Mouse (Mus musculus): Measurements from ENCODE around the gene Nags. TPM values are rescaled to one million over a fixed set of nuclear protein-coding genes. Genes with fewer than 3 reads are reported as not detected.
A peak's percentile ranks its signal among the peaks of the same experiment; 100 is the strongest.

Nags gene
- total and polyA plus RNA-seq, 2 experiments from 2014 or later = 0.09 to 0.16 TPM

DNA sequence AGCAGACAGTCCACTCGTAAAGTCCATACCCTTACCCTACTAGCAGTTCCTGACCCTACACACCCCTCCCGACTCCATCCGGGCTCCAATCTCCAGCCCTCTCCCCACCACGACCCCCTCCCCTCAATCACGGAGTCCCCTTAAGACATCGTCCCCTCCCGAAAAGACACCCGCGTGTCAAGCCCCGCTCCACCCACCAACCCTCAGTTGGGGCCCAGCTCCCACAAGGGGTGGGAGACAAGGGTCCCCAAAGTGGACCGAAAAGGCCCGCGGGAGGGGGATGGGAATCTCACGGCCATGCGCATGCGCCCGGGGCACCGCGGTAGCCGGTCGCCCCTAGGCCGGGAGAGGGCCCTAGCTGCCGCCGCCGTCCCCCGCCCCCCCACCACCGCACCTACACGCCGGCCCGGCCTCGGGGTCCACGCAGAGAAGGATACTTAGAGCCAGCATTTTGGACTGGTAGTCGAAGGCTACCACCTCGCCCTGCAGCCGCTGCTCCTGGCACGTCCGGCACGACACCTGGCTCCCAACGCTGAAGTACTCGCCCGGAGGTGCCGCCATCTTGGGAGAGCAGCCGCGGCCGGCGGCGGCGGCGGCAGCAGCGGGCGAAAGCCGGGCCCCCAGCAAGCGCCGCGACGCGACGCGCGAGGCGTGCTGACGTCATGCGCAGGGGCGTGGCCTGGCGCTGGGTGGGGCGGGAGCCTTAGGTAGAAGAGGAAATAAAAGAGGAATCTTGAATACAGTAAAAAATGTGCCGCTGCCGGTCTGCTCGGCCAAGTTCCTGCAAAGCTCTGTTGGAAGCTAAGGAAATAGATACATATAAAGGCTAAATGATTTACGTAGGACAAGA is 39.6 kb downstream of the Nags start, which contains the start of gene Lsm12:
Lsm12 (minus strand) TSS at position 651 of the 850 bp plus-strand sequence.
- no peak for TF ChIP-seq CTCF (IDR thresholded peaks at IDR 0.05)
- no peaks in the 10 kb centered on the region for H3K27me3 ChIP-seq (ENCODE audit: insufficient read depth, low read length)
- ATAC-seq (ENCODE audit: low FRiP score) (peak; percentile 87), DNase-seq (ENCODE audit: low spot score) (peak; percentile 94)
- peak within 1 kb of the TSS; percentile 86 for H3K4me3 ChIP-seq (ENCODE audit: low read depth, low read length)
- H3K4me1 ChIP-seq (ENCODE audit: insufficient read depth, low read length) = 0 out of 2 replicates have a peak, but pooled peaks cover 8% of the 10 kb centered on the region
- H3K4me2 ChIP-seq (ENCODE audit: low read depth, low read length, poor library complexity, severe bottlenecking) = peak within 1 kb of the TSS; percentile 72
- WGBS = under 1% methylated on average over 67 of the region's 70 CpGs
- H3K9me3 ChIP-seq (ENCODE audit: low read length) = no peaks in the 10 kb centered on the region
- H3K36me3 ChIP-seq (ENCODE audit: insufficient read depth, low read length) = peaks cover 9% of the 10 kb centered on the region; the same call in 1 of the 2 replicates
- H3K27ac ChIP-seq (ENCODE audit: low read depth, low read length) = peak within 1 kb of the TSS; percentile 95
- H3K9ac ChIP-seq (replicated peaks; ENCODE audit: low read length, poor library complexity, severe bottlenecking) = peak within 1 kb of the TSS; percentile 92

DNA sequence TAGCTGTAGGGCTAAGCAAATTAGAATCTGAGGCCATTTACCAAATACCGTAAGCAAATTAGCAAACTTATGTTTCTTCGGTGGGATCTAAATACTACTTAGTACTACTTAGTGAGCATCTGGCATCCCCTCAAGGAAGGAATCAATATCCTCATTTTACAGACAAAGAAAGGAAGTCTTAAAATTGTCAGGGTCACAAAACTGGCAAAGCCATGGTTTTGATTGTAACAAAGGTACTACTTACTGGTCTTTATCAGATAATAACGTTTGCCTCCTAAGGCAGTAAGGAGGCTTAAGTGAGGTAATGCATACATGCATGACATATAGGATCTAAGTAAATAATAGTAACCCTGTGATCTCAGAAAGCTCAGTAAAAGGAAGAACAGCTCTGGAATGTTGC is 40.4 kb downstream of the Nags start:
- H3K27ac ChIP-seq (ENCODE audit: low read depth, low read length) = peak overlapping the region; percentile 95
- no peaks in the 10 kb centered on the region for H3K27me3 ChIP-seq (ENCODE audit: insufficient read depth, low read length)
- 52% methylated on average over 3 of the region's 3 CpGs for WGBS
- H3K9ac ChIP-seq (replicated peaks; ENCODE audit: low read length, poor library complexity, severe bottlenecking) = peak overlapping the region; percentile 92
- DNase-seq (ENCODE audit: low spot score) (no peak), ATAC-seq (ENCODE audit: low FRiP score) (no peak)
- no peaks in the 10 kb centered on the region for H3K9me3 ChIP-seq (ENCODE audit: low read length)
- H3K36me3 ChIP-seq (ENCODE audit: insufficient read depth, low read length) = peaks cover 9% of the 10 kb centered on the region; the same call in 1 of the 2 replicates
- no peak for TF ChIP-seq CTCF (IDR thresholded peaks at IDR 0.05)
- H3K4me3 ChIP-seq (ENCODE audit: low read depth, low read length) = peak overlapping the region; percentile 86
- peaks cover 11% of the 10 kb centered on the region for H3K4me1 ChIP-seq (ENCODE audit: insufficient read depth, low read length)
- peak overlapping the region; percentile 72 for H3K4me2 ChIP-seq (ENCODE audit: low read depth, low read length, poor library complexity, severe bottlenecking)

DNA sequence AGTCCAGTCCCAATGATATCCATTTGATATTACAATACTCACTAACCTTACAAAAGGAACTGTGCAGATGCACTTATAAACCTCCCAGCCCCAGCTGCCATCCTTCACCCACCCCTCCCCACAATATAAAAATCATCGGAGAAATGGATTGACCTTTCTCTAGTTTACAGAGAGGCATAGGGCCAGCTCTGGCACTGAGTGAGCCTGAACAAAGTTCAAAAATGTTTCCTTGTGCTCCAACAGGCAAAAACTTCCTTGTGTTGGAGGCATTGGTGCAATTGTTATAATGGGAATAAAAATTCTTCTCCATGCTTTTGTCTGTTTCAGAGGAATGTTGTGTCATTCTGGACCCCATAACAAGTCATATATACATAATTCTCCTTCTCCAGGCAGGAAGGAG is 40.9 kb downstream of the Nags start:
- Histone ChIP-seq H3K4me3 (ENCODE audit: low read depth, low read length) (no peak overlapping the region), H3K9ac (replicated peaks; ENCODE audit: low read length, poor library complexity, severe bottlenecking) (no peak overlapping the region), H3K9me3 (ENCODE audit: low read length) (no peaks in the 10 kb centered on the region), H3K27me3 (ENCODE audit: insufficient read depth, low read length) (no peaks in the 10 kb centered on the region), H3K27ac (ENCODE audit: low read depth, low read length) (no peak overlapping the region), H3K4me2 (ENCODE audit: low read depth, low read length, poor library complexity, severe bottlenecking) (no peak overlapping the region), H3K4me1 (ENCODE audit: insufficient read depth, low read length) (peaks cover 16% of the 10 kb centered on the region), H3K36me3 (ENCODE audit: insufficient read depth, low read length) (peaks cover 8% of the 10 kb centered on the region; the same call in 1 of the 2 replicates)
- DNase-seq (ENCODE audit: low spot score) (no peak), ATAC-seq (ENCODE audit: low FRiP score) (no peak)
- 96% methylated on average over 1 of the region's 1 CpGs for WGBS
- no peak for TF ChIP-seq CTCF (IDR thresholded peaks at IDR 0.05)

DNA sequence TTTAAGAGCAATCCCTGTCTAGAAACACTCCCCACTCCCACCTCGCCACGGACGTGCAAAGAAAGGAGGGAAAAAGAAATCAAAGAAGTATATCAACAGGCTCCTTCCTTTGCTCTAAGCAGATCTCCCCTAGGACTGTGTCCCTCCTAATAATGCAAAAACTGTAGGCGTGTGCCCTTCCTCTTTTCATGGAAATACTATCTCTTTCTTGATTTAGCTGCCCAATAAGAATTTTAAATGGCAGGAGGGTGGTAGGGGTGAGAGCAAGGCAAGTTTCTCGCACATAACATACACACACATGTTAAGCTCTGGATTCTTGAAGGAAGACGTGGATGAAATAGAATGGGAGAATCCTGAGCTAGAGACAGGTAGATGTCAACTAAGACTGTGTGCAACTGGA is 43.7 kb downstream of the Nags start:
- WGBS = 65% methylated on average over 6 of the region's 6 CpGs

DNA sequence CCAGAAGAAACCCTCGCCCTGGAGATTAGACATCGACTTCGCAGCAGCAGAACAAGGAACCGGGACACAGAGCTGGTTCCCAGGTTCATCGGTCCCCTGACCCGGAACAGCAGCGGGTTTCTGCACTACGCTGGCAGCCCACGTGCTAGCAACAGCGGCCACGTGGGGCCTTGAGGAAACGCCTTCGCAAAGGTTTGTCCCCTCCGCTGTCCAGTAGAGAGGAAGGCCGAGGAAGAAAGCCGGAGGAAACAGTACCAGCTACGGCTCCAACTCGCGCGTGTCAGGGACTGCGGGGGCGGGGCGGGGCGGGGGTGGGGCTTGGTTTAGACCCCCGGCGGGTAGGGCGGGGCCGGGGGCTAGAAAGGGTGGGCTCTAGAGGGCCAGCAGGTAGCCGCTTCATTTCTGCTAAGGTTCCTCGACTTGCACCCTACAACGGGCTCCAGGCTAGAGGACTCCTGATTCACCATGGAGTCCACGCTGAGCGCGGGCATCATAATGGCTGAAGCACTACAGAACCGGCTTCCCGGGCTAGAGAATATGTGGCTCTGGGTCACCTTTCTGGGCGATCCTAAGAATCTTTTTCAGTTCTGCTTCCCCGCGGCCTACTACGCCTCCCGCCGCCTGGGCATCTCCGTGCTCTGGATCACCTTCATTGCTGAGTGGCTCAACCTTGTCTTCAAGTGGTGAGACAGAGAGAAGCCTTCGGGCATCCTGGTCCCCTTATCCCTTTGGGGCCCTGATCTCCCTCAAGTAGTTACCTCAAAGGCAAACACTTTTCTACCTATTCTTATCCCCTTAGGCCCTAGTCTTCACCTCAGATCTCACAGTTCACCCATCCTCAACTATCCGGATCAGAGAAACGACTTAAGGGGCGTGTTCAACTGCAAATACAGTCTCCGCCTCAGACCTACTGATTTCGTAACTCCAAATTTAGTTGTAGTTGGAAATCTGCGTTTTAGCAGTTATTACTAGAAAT is 44.4 kb downstream of the Nags start, which contains the start of gene G6pc3:
G6pc3 (plus strand) TSS at position 160 of the 976 bp plus-strand sequence.
- peak within 1 kb of the TSS; percentile 81 for H3K4me2 ChIP-seq (ENCODE audit: low read depth, low read length, poor library complexity, severe bottlenecking)
- H3K4me1 ChIP-seq (ENCODE audit: insufficient read depth, low read length) = peaks cover 13% of the 10 kb centered on the region
- 2% methylated on average over 50 of the region's 50 CpGs for WGBS
- peak within 1 kb of the TSS; percentile 73 for H3K27ac ChIP-seq (ENCODE audit: low read depth, low read length)
- DNase-seq (ENCODE audit: low spot score) (peak; percentile 96), ATAC-seq (ENCODE audit: low FRiP score) (peak; percentile 89)
- H3K27me3 ChIP-seq (ENCODE audit: insufficient read depth, low read length) = no peaks in the 10 kb centered on the region
- H3K4me3 ChIP-seq (ENCODE audit: low read depth, low read length) = peak within 1 kb of the TSS; percentile 55
- no peak for TF ChIP-seq CTCF (IDR thresholded peaks at IDR 0.05)
- peak within 1 kb of the TSS; percentile 75 for H3K9ac ChIP-seq (replicated peaks; ENCODE audit: low read length, poor library complexity, severe bottlenecking)
- H3K36me3 ChIP-seq (ENCODE audit: insufficient read depth, low read length) = peaks cover 5% of the 10 kb centered on the region; the same call in 1 of the 2 replicates
- H3K9me3 ChIP-seq (ENCODE audit: low read length) = no peaks in the 10 kb centered on the region

More for the DNA sequence above, 43.7 kb downstream of the Nags start:
- H3K36me3 ChIP-seq (ENCODE audit: insufficient read depth, low read length) = peaks cover 5% of the 10 kb centered on the region; the same call in 1 of the 2 replicates
- TF ChIP-seq CTCF (IDR thresholded peaks at IDR 0.05) = no peak
- H3K9ac ChIP-seq (replicated peaks; ENCODE audit: low read length, poor library complexity, severe bottlenecking) = 0 out of 2 replicates have a peak overlapping the region, but pooled peaks have one; percentile 20
- peaks cover 13% of the 10 kb centered on the region for H3K4me1 ChIP-seq (ENCODE audit: insufficient read depth, low read length)
- peak overlapping the region; percentile 73 for H3K27ac ChIP-seq (ENCODE audit: low read depth, low read length)
- peak overlapping the region; percentile 81 for H3K4me2 ChIP-seq (ENCODE audit: low read depth, low read length, poor library complexity, severe bottlenecking)
- ATAC-seq (ENCODE audit: low FRiP score) = no peak
- no peaks in the 10 kb centered on the region for H3K9me3 ChIP-seq (ENCODE audit: low read length)
- no peaks in the 10 kb centered on the region for H3K27me3 ChIP-seq (ENCODE audit: insufficient read depth, low read length)
- DNase-seq (ENCODE audit: low spot score) = no peak
- peak overlapping the region; percentile 55 for H3K4me3 ChIP-seq (ENCODE audit: low read depth, low read length)
